Mouse (Mus musculus) ES-E14 (cell line): ENCODE results near the gene Aldoart1. TPM values are rescaled to one million over a fixed set of nuclear protein-coding genes. Genes with fewer than 3 reads are reported as not detected.

ENCODE experiments used
- DNase-seq: peaks from one replicate; pipeline ENCODE4 v3.0.0-alpha.2; 2013; ENCODE audit warnings: low read depth, low spot score
- H3K27ac ChIP-seq: 2 replicates; pipeline ENCODE4 v1.5.1; 2012; ENCODE audit warnings: low read depth, mild to moderate bottlenecking, low read length, moderate library complexity, mixed read lengths; ENCODE audit not compliant: poor library complexity, insufficient read depth, severe bottlenecking
- H3K36me3 ChIP-seq: 2 replicates; pipeline ENCODE4 v1.6.1; 2012; ENCODE audit warnings: mild to moderate bottlenecking, low read length, moderate library complexity, mixed read lengths; ENCODE audit not compliant: control insufficient read depth, poor library complexity, insufficient read depth, severe bottlenecking
- H3K4me1 ChIP-seq, 2 experiments: fragments of 150-350 bp in 1 of 2; sonication (generic) in 1 of 2; 2 replicates each; pipeline ENCODE4 v1.6.1; 2012; ENCODE audit warnings: low read length in 2 of 2, mild to moderate bottlenecking in 1 of 2, mixed read lengths in 1 of 2; ENCODE audit not compliant: control insufficient read depth in 2 of 2, insufficient read depth in 2 of 2, poor library complexity in 1 of 2
- H3K4me3 ChIP-seq, 2 experiments: fragments of 150-350 bp in 1 of 2; sonication (generic) in 1 of 2; 2 replicates each; pipeline ENCODE4 v1.5.1; 2012; ENCODE audit warnings: low read length in 2 of 2, low read depth in 1 of 2, mild to moderate bottlenecking in 1 of 2, mixed read lengths in 1 of 2; ENCODE audit not compliant: insufficient read depth in 1 of 2, poor library complexity in 1 of 2, severe bottlenecking in 1 of 2
- H3K9ac ChIP-seq: 2 replicates; pipeline ENCODE4 v1.6.1; 2012; ENCODE audit warnings: low read depth, mild to moderate bottlenecking, low read length, mixed read lengths; ENCODE audit not compliant: poor library complexity, insufficient read depth, severe bottlenecking
- H3K9me3 ChIP-seq: fragments of 150-350 bp; sonication (generic); 2 replicates; pipeline ENCODE4 v1.6.1; 2012; ENCODE audit warnings: low read depth, mild to moderate bottlenecking, low read length; ENCODE audit not compliant: control insufficient read depth, insufficient read depth
- CHD2 ChIP-seq: IDR thresholded peaks from 2 replicates; pipeline ENCODE4 v1.6.1; 2014; ENCODE audit warnings: mild to moderate bottlenecking, low read depth, low read length, inconsistent platforms
- HCFC1 ChIP-seq: IDR thresholded peaks from 2 replicates; pipeline ENCODE4 v1.6.1; 2012; ENCODE audit warnings: low read length, inconsistent platforms, borderline replicate concordance; ENCODE audit not compliant: insufficient read depth
- MAFK ChIP-seq: IDR thresholded peaks from 2 replicates; pipeline ENCODE4 v1.6.1; 2014; ENCODE audit warnings: mild to moderate bottlenecking, low read depth, low read length, inconsistent platforms; ENCODE audit not compliant: insufficient read depth
- ZC3H11A ChIP-seq: IDR thresholded peaks from 2 replicates; pipeline ENCODE4 v1.6.1; 2012; ENCODE audit warnings: low read depth, mild to moderate bottlenecking, inconsistent platforms, low read length, borderline replicate concordance
- ZNF384 ChIP-seq: IDR thresholded peaks from 2 replicates; pipeline ENCODE4 v1.6.1; 2012; ENCODE audit warnings: low read depth, low read length, inconsistent platforms
- in situ Hi-C, 2 experiments: fragments of 600-800 bp; cut with MboI; formaldehyde crosslinking; loops; one replicate each; pipeline ENCODE4 v1.15.1; 2025; ENCODE audit warnings: low sequenced_read_pairs in 2 of 2, inconsistent platforms in 1 of 2; ENCODE audit not compliant: unreplicated experiment in 2 of 2
- total RNA-seq: library from RNA; depleted of rRNA; stranded (reverse); fragments of 300-350 nt; gene quantifications from 2 replicates; pipeline ENCODE4 v1.2.3, GENCODE M21; 2012

Gene Aldoart1
- total RNA-seq, 1 experiment, result 0.13 TPM

DNA sequence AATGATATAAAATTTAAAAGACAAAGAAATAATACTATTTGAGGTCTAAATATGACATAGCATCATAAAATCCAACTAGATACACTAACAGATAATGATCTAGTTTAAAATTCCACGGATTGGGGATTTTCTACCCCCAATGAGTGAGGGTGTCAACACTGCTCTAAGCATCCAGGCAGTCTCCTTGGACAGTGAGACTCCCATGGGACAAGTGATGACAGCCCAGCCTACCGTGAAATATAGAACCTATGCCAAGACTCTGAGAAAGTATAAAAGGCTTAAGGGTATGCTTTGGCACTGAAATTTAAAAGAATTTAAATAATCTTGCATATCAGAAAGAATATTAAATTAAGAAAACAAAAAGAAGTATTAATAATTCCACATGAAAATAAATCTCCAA lies 16.0 kb downstream of the Aldoart1 start:
- in situ Hi-C loops, result no loop called here

DNA sequence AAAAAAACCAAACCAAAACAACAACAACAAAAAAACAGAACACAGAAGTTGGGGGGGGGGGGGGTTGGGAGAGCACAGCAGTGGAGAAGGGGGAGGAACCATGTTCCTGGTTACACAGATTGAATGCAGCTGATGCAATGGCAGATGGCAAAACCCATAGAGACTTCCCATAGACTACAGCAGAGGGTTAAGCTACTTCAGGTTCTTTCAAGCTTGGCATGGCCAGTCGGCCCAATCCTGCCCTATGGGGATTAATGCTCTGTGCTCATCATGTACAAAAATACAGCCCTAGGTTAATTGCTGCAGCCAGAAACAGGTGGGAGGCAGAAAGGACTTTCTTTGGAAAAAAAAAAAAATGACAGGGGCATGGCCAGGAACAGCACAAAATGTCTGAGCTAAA lies 17.0 kb downstream of the Aldoart1 start:
- Histone ChIP-seq H3K9me3 (no peaks in the 10 kb centered on the region), H3K36me3 (no peaks in the 10 kb centered on the region), H3K4me1 (no peaks in the 10 kb centered on the region), H3K4me3 (no peak overlapping the region), H3K27ac (no peak overlapping the region), H3K9ac (no peak overlapping the region)
- DNase-seq, result no peak
- in situ Hi-C loops, result no loop called here
- TF ChIP-seq CHD2 (no peak), ZC3H11A (no peak), HCFC1 (no peak), MAFK (no peak), ZNF384 (no peak)

More for the DNA sequence above, 16.0 kb downstream of the Aldoart1 start:
- H3K9ac ChIP-seq, result no peak overlapping the region
- no peaks in the 10 kb centered on the region for H3K36me3 ChIP-seq
- no peak overlapping the region for H3K4me3 ChIP-seq
- no peak overlapping the region for H3K27ac ChIP-seq
- H3K9me3 ChIP-seq, result no peaks in the 10 kb centered on the region
- TF ChIP-seq ZC3H11A (no peak), ZNF384 (no peak), MAFK (no peak), HCFC1 (no peak), CHD2 (no peak)
- DNase-seq, result no peak
- H3K4me1 ChIP-seq, result no peaks in the 10 kb centered on the region

DNA sequence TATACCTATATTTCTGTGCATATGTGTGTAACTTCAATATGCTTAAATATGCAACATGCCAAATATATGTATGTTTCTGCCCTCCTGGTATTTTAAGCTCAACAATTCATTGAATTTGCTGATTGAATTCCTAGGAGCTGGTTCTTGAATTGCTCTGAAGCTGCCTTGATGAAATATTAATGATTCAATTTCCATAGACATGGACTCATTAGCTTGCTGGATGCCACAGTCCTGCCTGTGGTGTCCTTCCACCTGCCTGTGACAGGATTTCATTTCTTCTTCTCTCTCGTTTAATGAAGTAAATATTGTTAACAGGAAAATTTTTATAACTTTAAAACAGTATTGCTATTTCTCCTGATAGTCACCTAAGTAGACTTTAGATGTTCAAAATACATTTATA lies 51.6 kb downstream of the Aldoart1 start:
- Histone ChIP-seq H3K27ac (no peak overlapping the region), H3K9me3 (no peaks in the 10 kb centered on the region), H3K4me1 (no peaks in the 10 kb centered on the region), H3K4me3 (no peak overlapping the region), H3K9ac (no peak overlapping the region), H3K36me3 (no peaks in the 10 kb centered on the region)
- in situ Hi-C loops, result no loop called here
- DNase-seq, result no peak
- no peak for TF ChIP-seq CHD2
